ENCODE assay signal across 7 mouse cellular contexts in genomic region chr7:89698186-89698585, GRCm38 (mm10).
DNase-seq lines count a peak whose midpoint lies in the region; ATAC-seq and TF ChIP-seq lines count a peak whose summit lies in the region.

No protein-coding gene starts in this region.

- H3K4me1 ChIP-seq in limb, embryonic 11.5 days (ENCODE audit: control insufficient read depth, insufficient read depth, low read length), result peaks cover 3% of the 10 kb centered on the region; the same call in 1 of the 2 replicates
- H3K4me1 ChIP-seq in limb, embryonic 10.5 days, result peaks cover 13% of the 10 kb centered on the region
- H3K4me1 ChIP-seq in liver, postnatal 0 days (ENCODE audit: insufficient read depth), result no peaks in the 10 kb centered on the region

- no peak overlapping the region for H3K9ac ChIP-seq in limb, embryonic 11.5 days (ENCODE audit: low read length)
- H3K9ac ChIP-seq in liver, postnatal 0 days (replicated peaks), result no peak overlapping the region

- ATAC-seq in limb, embryonic 11.5 days (ENCODE audit: insufficient number of reproducible peaks, low FRiP score, low TSS enrichment, low read depth), result no peak
- ATAC-seq in liver, postnatal 0 days, result no peak

- peak; percentile 47 for DNase-seq in limb, embryonic 11.5 days (ENCODE audit: low spot score)
- no peak for DNase-seq in limb, embryonic 10.5 days (ENCODE audit: low spot score)
- DNase-seq in NIH3T3 (ENCODE audit: low read depth), result peak; percentile 62
- DNase-seq in cerebellum, postnatal 36 days, result peak; percentile 23 to 26
- no peak for DNase-seq in liver, postnatal 0 days
- no peak for DNase-seq in right cerebral cortex, postnatal 4 days
- no peak for DNase-seq in layer of hippocampus, adult 8-10 months (ENCODE audit: low spot score in 2 of 2)

- no peak overlapping the region for H3K4me2 ChIP-seq in limb, embryonic 11.5 days (ENCODE audit: low read depth, severe bottlenecking)
- no peak overlapping the region for H3K4me2 ChIP-seq in liver, postnatal 0 days (ENCODE audit: low read depth, low read length)

- H3K9me3 ChIP-seq in limb, embryonic 11.5 days (ENCODE audit: control insufficient read depth, low read length), result no peaks in the 10 kb centered on the region
- H3K9me3 ChIP-seq in limb, embryonic 10.5 days (replicated peaks), result no peaks in the 10 kb centered on the region
- H3K9me3 ChIP-seq in liver, postnatal 0 days (ENCODE audit: low read length), result no peaks in the 10 kb centered on the region

- H3K27ac ChIP-seq in limb, embryonic 11.5 days (replicated peaks; ENCODE audit: low read depth, low read length), result no peak overlapping the region
- H3K27ac ChIP-seq in limb, embryonic 10.5 days, result no peak overlapping the region
- H3K27ac ChIP-seq in liver, postnatal 0 days (ENCODE audit: low read depth), result no peak overlapping the region

- peak; percentile 62 for TF ChIP-seq CTCF in liver, postnatal 0 days (IDR thresholded peaks at IDR 0.05; ENCODE audit: low read depth)

- no peaks in the 10 kb centered on the region for H3K36me3 ChIP-seq in limb, embryonic 11.5 days (ENCODE audit: control insufficient read depth, insufficient read depth, low read length)
- H3K36me3 ChIP-seq in limb, embryonic 10.5 days, result no peaks in the 10 kb centered on the region
- H3K36me3 ChIP-seq in liver, postnatal 0 days (replicated peaks; ENCODE audit: insufficient read depth, low read length), result no peaks in the 10 kb centered on the region

- H3K27me3 ChIP-seq in limb, embryonic 11.5 days (ENCODE audit: control insufficient read depth, insufficient read depth, low read length), result no peaks in the 10 kb centered on the region
- no peaks in the 10 kb centered on the region for H3K27me3 ChIP-seq in limb, embryonic 10.5 days (ENCODE audit: low read depth, poor library complexity, severe bottlenecking)
- H3K27me3 ChIP-seq in liver, postnatal 0 days (ENCODE audit: insufficient read depth, low read length), result no peaks in the 10 kb centered on the region

- no peak overlapping the region for H3K4me3 ChIP-seq in limb, embryonic 11.5 days (ENCODE audit: low read depth, low read length)
- H3K4me3 ChIP-seq in limb, embryonic 10.5 days, result no peak overlapping the region
- no peak overlapping the region for H3K4me3 ChIP-seq in liver, postnatal 0 days (ENCODE audit: low read depth, low read length)

- no peak for TF ChIP-seq EP300 in liver, postnatal 0 days (IDR thresholded peaks at IDR 0.05; ENCODE audit: low read depth)

Comparison
In these comparisons a context has a peak if more than half of its experiments do, and no peak if none do; other contexts are left out.
1. DNase-seq: peak in limb, embryonic 11.5 days (single experiment), NIH3T3 (single experiment) and cerebellum, postnatal 36 days (2 of 2); none in limb, embryonic 10.5 days (single experiment), liver, postnatal 0 days (single experiment), right cerebral cortex, postnatal 4 days (single experiment) and layer of hippocampus, adult 8-10 months (0 of 2).